Mouse (Mus musculus) G1E (cell line): ENCODE measurements around the gene Recql5.
"Not testable (repeated sequence)": the region's sequence is repeated elsewhere in the genome, so short reads cannot be mapped to it uniquely, and the experiment has no call there.

Experiments
- CTCF ChIP-seq: IDR thresholded peaks from 2 replicates; pipeline ENCODE4 v1.5.1; 2012; ENCODE audit warnings: low read depth, low read length, inconsistent platforms, mixed read lengths
- GATA1 ChIP-seq: IDR thresholded peaks from 2 replicates; pipeline ENCODE4 v1.6.1; 2012; ENCODE audit warnings: borderline replicate concordance, low read length, inconsistent platforms, mixed read lengths

- TF ChIP-seq CTCF, GATA1: not testable (repeated sequence)
These were observed 76.1 kb downstream of the Recql5 start for GRCm38 (mm10) chr11:115857146-115857545.
